Mouse (Mus musculus) heart, postnatal 36 days (tissue): ENCODE data around the gene Nefh. TPM values are rescaled to one million over a fixed set of nuclear protein-coding genes. Genes with fewer than 3 reads are reported as not detected.

Experiments
- DNase-seq, 2 experiments: peaks; one replicate each; pipeline ENCODE4 v3.0.0; 2021 to 2022
- intact Hi-C: fragments of 180-260 bp; cut with DNase I; formaldehyde crosslinking; loops from one replicate; pipeline ENCODE4 v1.15.1; 2025
- total RNA-seq, 2 experiments: library from RNA; stranded (reverse); gene quantifications; 2 replicates each; pipeline ENCODE4 v1.2.3; 2021

Nefh gene
- total RNA-seq, 2 experiments from 2014 or later: not detected

GRCm38 (mm10) chr11:4953918-4954317 lies 6.1 kb upstream of the Nefh start:
- intact Hi-C loops: no loop called here
- no peak for DNase-seq

GRCm38 (mm10) chr11:4953401-4953800 lies 5.5 kb upstream of the Nefh start:
- DNase-seq: no peak
- intact Hi-C loops: no loop called here

- intact Hi-C loops: no loop called here
- peak in 1 of 2 experiments; percentile 36 for DNase-seq
Measured at GRCm38 (mm10) chr11:4949256-4950044, 1.6 kb upstream of the Nefh start.

GRCm38 (mm10) chr11:4948792-4949191 lies 928 bp upstream of the Nefh start:
- intact Hi-C loops: no loop called here
- no peak for DNase-seq

- peak; percentile 15 to 20 for DNase-seq
- intact Hi-C loops: no loop called here
Measured at GRCm38 (mm10) chr11:4946947-4947812, 684 bp downstream of the Nefh start.

GRCm38 (mm10) chr11:4946530-4946929 lies 1.3 kb downstream of the Nefh start:
- no peak for DNase-seq
- intact Hi-C loops: no loop called here

- intact Hi-C loops: no loop called here
- no peak for DNase-seq
Measured at GRCm38 (mm10) chr11:4936243-4936642, 11.6 kb downstream of the Nefh start.

GRCm38 (mm10) chr11:4931009-4931601 lies 16.8 kb downstream of the Nefh start:
- peak; percentile 20 to 28 for DNase-seq
- intact Hi-C loops: no loop called here

- intact Hi-C loops: no loop called here
- DNase-seq: no peak
Measured at GRCm38 (mm10) chr11:4927224-4927623, 20.6 kb downstream of the Nefh start.

GRCm38 (mm10) chr11:4921751-4922150 lies 26.1 kb downstream of the Nefh start:
- intact Hi-C loops: no loop called here
- peak; percentile 22 to 26 for DNase-seq

- intact Hi-C loops: no loop called here
- no peak for DNase-seq
Measured at GRCm38 (mm10) chr11:4921281-4921680, 26.6 kb downstream of the Nefh start.

- DNase-seq: peak; percentile 24 to 63
- intact Hi-C loops: loop anchor here (1.0 kb wide), 1 partner anchor 59 kb away; no protein-coding TSS in a partner anchor
Measured at GRCm38 (mm10) chr11:4916068-4916467, 31.8 kb downstream of the Nefh start.

- intact Hi-C loops: no loop called here
Measured at GRCm38 (mm10) chr11:4906231-4906630, 41.6 kb downstream of the Nefh start.

GRCm38 (mm10) chr11:4901956-4902355 lies 45.9 kb downstream of the Nefh start:
- intact Hi-C loops: no loop called here
- no peak for DNase-seq

More at GRCm38 (mm10) chr11:4906231-4906630, 41.6 kb downstream of the Nefh start:
- no peak for DNase-seq

GRCm38 (mm10) chr11:4900437-4900836 lies 47.4 kb downstream of the Nefh start:
- DNase-seq: no peak
- intact Hi-C loops: no loop called here

- peak; percentile 80 to 81 for DNase-seq
- intact Hi-C loops: no loop called here
Measured at GRCm38 (mm10) chr11:4894848-4895816, 52.7 kb downstream of the Nefh start, which contains the start of gene Thoc5. TSS of gene Thoc5 (plus strand) at chr11:4895320.
